Mouse (Mus musculus) neural tube, embryonic 11.5 days (tissue): Measurements from ENCODE around the gene Ric1. TPM values are rescaled to one million over a fixed set of nuclear protein-coding genes. Genes with fewer than 3 reads are reported as not detected.
"Not testable (repeated sequence)": the region's sequence is repeated elsewhere in the genome, so short reads cannot be mapped to it uniquely, and the experiment has no call there.

Source experiments
- ATAC-seq: fragments of 200-750 bp; cut with Nextera tagmentation; 2 replicates; pipeline ENCODE4 v1.8.0; 2017; ENCODE audit warnings: moderate number of reproducible peaks, mild to moderate bottlenecking, moderate TSS enrichment, moderate library complexity; ENCODE audit not compliant: insufficient read depth, low FRiP score, low TSS enrichment
- DNase-seq: peaks from one replicate; pipeline ENCODE4 v3.0.0-alpha.2; 2015; ENCODE audit warnings: low spot score
- H3K27ac ChIP-seq: fragments of 300-500 bp; sonication (generic); 2 replicates; pipeline ENCODE4 v1.5.1; 2014; ENCODE audit warnings: low read depth, mild to moderate bottlenecking, low read length
- H3K27me3 ChIP-seq: fragments of 300-500 bp; sonication (generic); 2 replicates; pipeline ENCODE4 v1.6.1; 2014; ENCODE audit warnings: mild to moderate bottlenecking, low read length, mixed read lengths; ENCODE audit not compliant: control insufficient read depth, insufficient read depth
- H3K36me3 ChIP-seq: fragments of 300-500 bp; sonication (generic); 2 replicates; pipeline ENCODE4 v1.6.1; 2014; ENCODE audit warnings: mild to moderate bottlenecking, low read length, moderate library complexity, mixed read lengths; ENCODE audit not compliant: control insufficient read depth, insufficient read depth
- H3K4me1 ChIP-seq: fragments of 300-500 bp; sonication (generic); 2 replicates; pipeline ENCODE4 v1.6.1; 2014; ENCODE audit warnings: low read length, mixed read lengths; ENCODE audit not compliant: control insufficient read depth, insufficient read depth
- H3K4me2 ChIP-seq: fragments of 300-500 bp; sonication (generic); 2 replicates; pipeline ENCODE4 v1.6.1; 2014; ENCODE audit warnings: low read depth, mild to moderate bottlenecking, moderate library complexity
- H3K4me3 ChIP-seq: fragments of 300-500 bp; sonication (generic); 2 replicates; pipeline ENCODE4 v1.5.1; 2014; ENCODE audit warnings: low read depth, low read length
- H3K9ac ChIP-seq: fragments of 300-500 bp; sonication (generic); 2 replicates; pipeline ENCODE4 v1.6.1; 2014; ENCODE audit warnings: mild to moderate bottlenecking, low read length
- H3K9me3 ChIP-seq: fragments of 300-500 bp; sonication (generic); 2 replicates; pipeline ENCODE4 v1.6.1; 2016; ENCODE audit warnings: low read length; ENCODE audit not compliant: control insufficient read depth
- WGBS: fragments of 180-500 bp; shearing (Covaris S2); extraction: QIAGEN DNeasy Blood & Tissue Kit; methylation state at CpG from one replicate; pipeline ENCODE4 v1.1.7; 2014; 5-methylcytosine and 5-hydroxymethylcytosine counted together
- polyA plus RNA-seq: library from polyadenylated mRNA; unstranded; fragments of >200 nt; fragmentation: Nextera tagmentation; extraction: Ambion mirVana; gene quantifications from 2 replicates; pipeline ENCODE4 v1.2.1, GENCODE M21; 2014

The Ric1 gene
- polyA plus RNA-seq, 1 experiment from 2014 or later, result 14.4 TPM

DNA sequence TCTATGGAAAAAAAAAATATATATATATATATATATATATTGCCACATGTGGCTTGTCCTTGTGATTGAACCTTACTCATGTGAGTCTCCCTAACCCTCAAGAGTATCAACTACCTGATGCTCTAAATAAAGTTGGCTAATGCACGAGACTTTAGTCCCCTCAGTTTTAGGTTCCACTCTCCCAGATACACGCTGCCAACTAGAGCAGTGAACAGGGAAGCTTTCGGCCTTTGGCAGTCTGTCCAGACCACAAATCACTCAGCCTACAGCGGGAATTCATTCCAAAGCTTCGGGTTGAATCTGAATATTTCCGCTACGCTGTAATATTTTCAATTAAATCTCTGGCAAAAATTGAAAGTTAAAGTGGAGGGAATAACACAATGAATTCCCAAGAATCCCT is 3.7 kb upstream of the Ric1 start:
- Histone ChIP-seq H3K4me2 (no peak overlapping the region), H3K9ac (no peak overlapping the region), H3K4me1 (no peaks in the 10 kb centered on the region), H3K36me3 (no peaks in the 10 kb centered on the region), H3K9me3 (no peaks in the 10 kb centered on the region), H3K27me3 (no peaks in the 10 kb centered on the region), H3K4me3 (no peak overlapping the region), H3K27ac (no peak overlapping the region)
- ATAC-seq, result no peak
- DNase-seq, result no peak
- 91% methylated on average over 7 of the region's 7 CpGs for WGBS

DNA sequence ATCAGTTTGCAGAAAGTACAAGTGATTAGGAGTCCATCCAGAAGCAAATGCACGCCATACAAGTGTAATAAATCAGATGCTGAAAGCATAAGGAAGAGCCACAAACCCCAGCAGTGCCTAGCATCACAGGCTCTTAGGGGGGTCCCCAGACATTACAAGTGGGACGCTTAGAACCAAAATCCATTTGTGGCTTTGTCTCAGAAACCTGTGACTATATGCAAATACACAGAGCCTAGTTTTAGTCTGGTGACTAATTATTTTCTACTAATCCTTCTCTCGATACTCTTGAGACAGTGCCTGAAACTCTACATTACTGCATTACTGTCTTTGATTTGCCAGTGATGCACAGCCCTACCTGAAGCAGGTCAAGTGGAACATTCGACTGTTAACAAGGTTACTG is 3.2 kb upstream of the Ric1 start:
- ATAC-seq (no peak), DNase-seq (no peak)
- H3K27me3 ChIP-seq, result no peaks in the 10 kb centered on the region
- no peaks in the 10 kb centered on the region for H3K9me3 ChIP-seq
- peaks cover 3% of the 10 kb centered on the region; the same call in 1 of the 2 replicates for H3K4me1 ChIP-seq
- no peak overlapping the region for H3K4me2 ChIP-seq
- no peak overlapping the region for H3K9ac ChIP-seq
- 85% methylated on average over 4 of the region's 4 CpGs for WGBS
- no peak overlapping the region for H3K4me3 ChIP-seq
- no peaks in the 10 kb centered on the region for H3K36me3 ChIP-seq
- H3K27ac ChIP-seq, result no peak overlapping the region

DNA sequence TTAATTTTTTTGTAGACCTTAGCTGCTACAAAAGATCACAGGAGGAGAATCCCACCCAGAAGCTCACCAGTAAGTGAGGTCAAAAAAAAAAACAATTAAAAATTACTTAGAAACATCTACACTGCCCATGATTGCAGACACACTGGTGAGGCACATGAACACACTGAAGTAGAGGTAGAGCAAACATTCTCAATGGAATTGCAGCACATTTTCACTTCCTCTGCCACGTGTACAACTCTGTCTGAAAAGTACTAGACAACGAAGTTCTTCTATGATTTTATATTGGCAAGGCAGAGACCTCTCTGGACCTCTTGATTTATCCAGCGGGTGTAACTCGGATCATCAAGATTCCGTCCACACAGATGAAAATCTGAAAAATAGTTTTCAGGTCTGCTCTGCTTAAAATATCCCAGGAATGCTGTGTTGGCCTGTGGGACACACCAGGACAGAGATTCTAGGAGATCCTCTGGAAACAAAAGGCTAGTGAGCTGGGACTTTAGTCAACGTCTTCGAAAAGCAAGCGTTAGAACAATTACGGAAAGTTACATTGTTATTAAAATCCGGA is 1.0 kb upstream of the Ric1 start:
- H3K4me2 ChIP-seq, result peak overlapping the region; percentile 58
- H3K27me3 ChIP-seq, result no peaks in the 10 kb centered on the region
- ATAC-seq, result no peak
- 44% methylated on average over 10 of the region's 10 CpGs for WGBS
- no peak for DNase-seq
- H3K9ac ChIP-seq, result no peak overlapping the region
- H3K9me3 ChIP-seq, result no peaks in the 10 kb centered on the region
- H3K27ac ChIP-seq, result no peak overlapping the region
- no peaks in the 10 kb centered on the region for H3K36me3 ChIP-seq
- peaks cover 3% of the 10 kb centered on the region; the same call in 1 of the 2 replicates for H3K4me1 ChIP-seq
- peak overlapping the region; percentile 97; the same call in 1 of the 2 replicates for H3K4me3 ChIP-seq

- Histone ChIP-seq H3K36me3 (no peaks in the 10 kb centered on the region), H3K9ac (peak overlapping the region; percentile 92), H3K4me2 (peak overlapping the region; percentile 72), H3K9me3 (no peaks in the 10 kb centered on the region), H3K4me1 (peaks cover 3% of the 10 kb centered on the region; the same call in 1 of the 2 replicates), H3K27me3 (no peaks in the 10 kb centered on the region), H3K4me3 (peak overlapping the region; percentile 97), H3K27ac (peak overlapping the region; percentile 96)
- ATAC-seq, result peak; percentile 80
- WGBS, result under 1% methylated on average over 81 of the region's 92 CpGs
- DNase-seq, result peak; percentile 65
Measured at GRCm38 (mm10) chr19:29522445-29523229, 555 bp downstream of the Ric1 start.

DNA sequence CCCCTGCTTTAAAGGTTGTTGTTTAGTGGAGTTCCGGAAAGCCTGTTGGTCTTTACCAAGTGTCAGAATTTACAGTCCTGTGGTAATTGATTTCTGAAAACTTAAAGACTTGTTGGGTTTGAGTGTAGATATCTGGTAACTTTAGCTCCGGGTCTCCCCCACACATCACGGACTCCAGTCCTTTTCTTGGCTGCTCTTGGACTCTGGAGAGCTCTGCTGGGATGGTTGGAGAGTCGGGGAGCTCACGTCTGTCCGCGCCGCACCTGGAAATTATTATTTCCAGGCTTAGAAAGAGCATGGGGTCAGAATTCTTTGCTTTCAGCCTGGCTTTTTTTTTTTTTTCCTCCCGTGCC is 1.1 kb downstream of the Ric1 start:
- DNase-seq, result no peak
- no peak for ATAC-seq

GRCm38 (mm10) chr19:29523701-29524100 is 1.6 kb downstream of the Ric1 start:
- H3K9ac ChIP-seq, result peak overlapping the region; percentile 92
- peak overlapping the region; percentile 97 for H3K4me3 ChIP-seq
- peak overlapping the region; percentile 72 for H3K4me2 ChIP-seq
- no peaks in the 10 kb centered on the region for H3K36me3 ChIP-seq
- H3K9me3 ChIP-seq, result no peaks in the 10 kb centered on the region
- no peak overlapping the region for H3K27ac ChIP-seq
- WGBS, result 47% methylated on average over 5 of the region's 5 CpGs
- DNase-seq, result no peak
- ATAC-seq, result no peak
- H3K4me1 ChIP-seq, result peaks cover 3% of the 10 kb centered on the region; the same call in 1 of the 2 replicates
- no peaks in the 10 kb centered on the region for H3K27me3 ChIP-seq

More for the DNA sequence above, 1.1 kb downstream of the Ric1 start:
- H3K4me2 ChIP-seq, result peak overlapping the region; percentile 72
- no peaks in the 10 kb centered on the region for H3K36me3 ChIP-seq
- peaks cover 3% of the 10 kb centered on the region; the same call in 1 of the 2 replicates for H3K4me1 ChIP-seq
- H3K9me3 ChIP-seq, result no peaks in the 10 kb centered on the region
- H3K27ac ChIP-seq, result peak overlapping the region; percentile 96; the same call in 1 of the 2 replicates
- no peaks in the 10 kb centered on the region for H3K27me3 ChIP-seq
- H3K4me3 ChIP-seq, result peak overlapping the region; percentile 97
- H3K9ac ChIP-seq, result peak overlapping the region; percentile 92
- under 1% methylated on average over 9 of the region's 9 CpGs for WGBS

DNA sequence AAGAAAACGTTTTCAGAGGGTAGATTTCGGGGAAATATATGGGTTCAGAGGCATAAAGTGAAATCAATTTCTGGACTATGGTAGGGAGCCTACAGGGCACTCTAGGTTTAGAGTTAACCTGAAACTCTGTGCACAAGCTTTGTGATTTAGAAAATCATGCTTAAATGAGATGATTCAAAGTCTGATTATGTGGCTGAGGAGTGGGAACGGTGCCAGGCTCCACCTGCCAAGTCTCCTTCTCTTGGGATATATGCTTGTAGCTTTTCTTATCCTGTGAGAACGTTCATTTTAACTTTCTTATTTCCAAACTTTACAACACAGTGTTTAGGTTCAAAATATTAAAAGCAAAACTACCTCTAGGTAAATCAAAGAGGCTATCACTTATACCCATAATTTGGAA is 2.5 kb downstream of the Ric1 start:
- Histone ChIP-seq H3K9me3 (no peaks in the 10 kb centered on the region), H3K4me2 (no peak overlapping the region), H3K4me3 (no peak overlapping the region), H3K36me3 (no peaks in the 10 kb centered on the region), H3K4me1 (peaks cover 3% of the 10 kb centered on the region; the same call in 1 of the 2 replicates), H3K27ac (no peak overlapping the region), H3K9ac (no peak overlapping the region), H3K27me3 (no peaks in the 10 kb centered on the region)
- DNase-seq, result no peak
- ATAC-seq, result no peak
- WGBS, result 81% methylated on average over 4 of the region's 4 CpGs

- H3K9me3 ChIP-seq, H3K36me3 ChIP-seq, H3K27me3 ChIP-seq, H3K27ac ChIP-seq, H3K4me3 ChIP-seq, H3K4me2 ChIP-seq, DNase-seq, H3K9ac ChIP-seq, ATAC-seq, H3K4me1 ChIP-seq: not testable (repeated sequence)
- WGBS, result 83% methylated on average over 4 of the region's 4 CpGs
Measured at GRCm38 (mm10) chr19:29525588-29525987, 3.5 kb downstream of the Ric1 start.

GRCm38 (mm10) chr19:29526837-29527236 is 4.8 kb downstream of the Ric1 start:
- no peaks in the 10 kb centered on the region for H3K9me3 ChIP-seq
- no peak overlapping the region for H3K4me3 ChIP-seq
- H3K36me3 ChIP-seq, result no peaks in the 10 kb centered on the region
- peaks cover 3% of the 10 kb centered on the region; the same call in 1 of the 2 replicates for H3K4me1 ChIP-seq
- DNase-seq, result no peak
- H3K27me3 ChIP-seq, result no peaks in the 10 kb centered on the region
- no peak overlapping the region for H3K9ac ChIP-seq
- H3K4me2 ChIP-seq, result no peak overlapping the region
- no peak for ATAC-seq
- H3K27ac ChIP-seq, result no peak overlapping the region
